ENCODE assay signal across 19 mouse cellular contexts in the genomic region with DNA sequence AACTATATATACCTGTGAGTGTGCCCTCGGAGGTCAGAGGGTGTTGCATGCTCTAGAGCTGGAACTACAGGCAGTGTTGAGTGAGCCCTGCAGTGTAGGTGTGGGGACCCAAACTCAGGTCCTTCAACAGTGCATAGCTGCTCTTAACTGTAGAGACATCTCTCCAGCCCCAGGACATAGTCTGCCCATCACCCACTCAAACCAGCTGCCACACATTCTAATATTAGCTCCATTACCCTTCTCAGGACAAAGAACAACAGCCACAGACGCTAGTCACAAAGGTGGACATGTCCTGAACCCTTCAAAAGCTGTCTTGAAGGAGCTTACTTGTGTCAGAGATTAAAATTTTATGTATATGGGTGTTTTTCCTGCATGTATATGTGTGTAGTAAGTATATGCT. TPM values are rescaled to one million over a fixed set of nuclear protein-coding genes. Genes with fewer than 3 reads are reported as not detected.
"Had no signal": no experiment of that assay in that cellular context is flagged by ENCODE, and none has a peak within 500 bp of the region (broad histone marks: within the 10 kb centered on the region; RNA-seq: fewer than 3 reads in every experiment).

No protein-coding gene starts in this region.

- H3K4me3 ChIP-seq: layer of hippocampus, adult 2 months; limb, embryonic 12.5 days; limb, embryonic 15.5 days; liver, embryonic 15.5 days; lung, embryonic 15.5 days; megakaryocyte, embryonic 14.5 days; midbrain, embryonic 10.5 days; midbrain, embryonic 13.5 days had no signal

- ATAC-seq: midbrain, embryonic 13.5 days; midbrain, embryonic 16.5 days had no signal

- H3K4me2 ChIP-seq: limb, embryonic 12.5 days; limb, embryonic 15.5 days; liver, embryonic 11.5 days; liver, embryonic 15.5 days; lung, embryonic 15.5 days; midbrain, embryonic 13.5 days had no signal

- H3K27me3 ChIP-seq: limb, embryonic 12.5 days; limb, embryonic 15.5 days; liver, embryonic 15.5 days; lung, embryonic 15.5 days; megakaryocyte, embryonic 14.5 days; midbrain, embryonic 13.5 days had no signal

- H3K9ac ChIP-seq: limb, embryonic 12.5 days; limb, embryonic 15.5 days; liver, embryonic 15.5 days; lung, embryonic 15.5 days; midbrain, embryonic 13.5 days had no signal

- H3K27ac ChIP-seq: layer of hippocampus, adult 2 months; limb, embryonic 12.5 days; limb, embryonic 15.5 days; liver, embryonic 15.5 days; lung, embryonic 15.5 days; midbrain, embryonic 10.5 days; midbrain, embryonic 13.5 days had no signal

- H3K4me1 ChIP-seq: limb, embryonic 12.5 days; limb, embryonic 15.5 days; liver, embryonic 15.5 days; lung, embryonic 15.5 days; midbrain, embryonic 10.5 days; midbrain, embryonic 13.5 days had no signal

- DNase-seq: lung, adult 18-20 months; lung, postnatal 36 days; right cerebral cortex, adult 18-20 months; right cerebral cortex, postnatal 14 days; right cerebral cortex, postnatal 4 days; thymus, adult 2 months; thymus, postnatal 14 days; thymus, postnatal 4 days had no signal

- H3K9me3 ChIP-seq: limb, embryonic 12.5 days; limb, embryonic 15.5 days; liver, embryonic 15.5 days; lung, embryonic 15.5 days; megakaryocyte, embryonic 14.5 days; midbrain, embryonic 10.5 days; midbrain, embryonic 13.5 days had no signal

RNA-seq across cellular contexts. Expression of gene Mtcl1, which starts 54.7 kb away (rescaled TPM):
- total RNA-seq: monocyte, adult 5-6 weeks had no signal
